Mouse (Mus musculus): Measurements from ENCODE around the gene Trim65.

GRCm38 (mm10) chr11:116083096-116083672 is 47.7 kb downstream of the Trim65 start:
- no peak for TF ChIP-seq POLR2A (IDR thresholded peaks at IDR 0.05; ENCODE audit: borderline replicate concordance, low read depth, low read length)
- no peak for TF ChIP-seq CTCF (IDR thresholded peaks at IDR 0.05; ENCODE audit: low read depth, low read length)
